ENCODE assay signal across 19 mouse cellular contexts in the genomic region with DNA sequence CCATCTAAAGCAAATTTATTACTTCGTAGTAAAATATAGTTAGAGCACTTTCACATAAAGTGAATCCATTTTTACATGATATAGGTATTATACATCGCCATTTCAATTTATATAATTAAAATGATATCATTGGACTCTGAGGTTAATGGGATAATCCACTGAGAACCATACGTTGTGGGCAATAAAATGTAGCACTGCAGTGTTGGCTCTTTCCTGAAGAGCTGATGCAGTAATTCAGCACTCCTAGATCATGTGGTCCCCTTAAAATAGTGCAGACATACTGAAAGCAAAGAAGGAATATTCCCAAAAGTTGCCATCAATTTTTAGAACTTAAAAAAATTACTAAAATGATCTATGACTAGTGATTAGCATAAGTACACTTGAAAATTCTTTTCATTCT.
DNase-seq lines count a peak whose midpoint lies in the region; ATAC-seq lines count a peak whose summit lies in the region.
"Had no signal": no experiment of that assay in that cellular context is flagged by ENCODE, and none has a peak within 500 bp of the region (broad histone marks: within the 10 kb centered on the region; RNA-seq: fewer than 3 reads in every experiment).

No protein-coding gene starts in this region.

- H3K27me3 ChIP-seq in neural tube, embryonic 13.5 days = no peaks in the 10 kb centered on the region
- no peaks in the 10 kb centered on the region for H3K27me3 ChIP-seq in neural tube, embryonic 14.5 days (ENCODE audit: control insufficient read depth, insufficient read depth, low read length)
- no peaks in the 10 kb centered on the region for H3K27me3 ChIP-seq in neural tube, embryonic 15.5 days (replicated peaks)
- H3K27me3 ChIP-seq: CH12.LX had no signal

- 73% methylated on average over 3 of the region's 3 CpGs for whole genome bisulfite sequencing in neural tube, embryonic 13.5 days
- WGBS in neural tube, embryonic 14.5 days = 67% methylated on average over 3 of the region's 3 CpGs
- 58% methylated on average over 3 of the region's 3 CpGs for WGBS in neural tube, embryonic 15.5 days

- peak; percentile 77; the same call in 1 of the 2 replicates for ATAC-seq in neural tube, embryonic 13.5 days (ENCODE audit: low read depth)
- ATAC-seq in neural tube, embryonic 14.5 days (ENCODE audit: low read depth) = peak; percentile 63; the same call in 1 of the 2 replicates
- no peak for ATAC-seq in neural tube, embryonic 15.5 days (ENCODE audit: low FRiP score)
- ATAC-seq: activated CD4-positive, CD25-positive, alpha-beta regulatory T cell, adult 4 months; CD4-positive, CD25-positive, alpha-beta regulatory T cell, adult 4 months; Patski had no signal

- no peak overlapping the region for H3K4me3 ChIP-seq in neural tube, embryonic 13.5 days
- no peak overlapping the region for H3K4me3 ChIP-seq in neural tube, embryonic 14.5 days (ENCODE audit: low read depth, low read length)
- no peak overlapping the region for H3K4me3 ChIP-seq in neural tube, embryonic 15.5 days (replicated peaks)

- no peaks in the 10 kb centered on the region for H3K4me1 ChIP-seq in neural tube, embryonic 13.5 days (replicated peaks)
- no peaks in the 10 kb centered on the region for H3K4me1 ChIP-seq in neural tube, embryonic 14.5 days (ENCODE audit: control insufficient read depth, insufficient read depth, low read length)
- no peaks in the 10 kb centered on the region for H3K4me1 ChIP-seq in neural tube, embryonic 15.5 days

- H3K27ac ChIP-seq in neural tube, embryonic 13.5 days (replicated peaks) = no peak overlapping the region
- no peak overlapping the region for H3K27ac ChIP-seq in neural tube, embryonic 14.5 days (ENCODE audit: low read depth, low read length)
- no peak overlapping the region for H3K27ac ChIP-seq in neural tube, embryonic 15.5 days (replicated peaks)

- H3K9me3 ChIP-seq in neural tube, embryonic 13.5 days = peaks cover 3% of the 10 kb centered on the region; the same call in 1 of the 2 replicates
- H3K9me3 ChIP-seq in neural tube, embryonic 14.5 days (ENCODE audit: control insufficient read depth, low read length) = no peaks in the 10 kb centered on the region
- H3K9me3 ChIP-seq in neural tube, embryonic 15.5 days (replicated peaks) = no peaks in the 10 kb centered on the region
- H3K9me3 ChIP-seq: G1E had no signal

- no peaks in the 10 kb centered on the region for H3K36me3 ChIP-seq in neural tube, embryonic 13.5 days
- H3K36me3 ChIP-seq in neural tube, embryonic 14.5 days (ENCODE audit: control insufficient read depth, insufficient read depth, low read length) = no peaks in the 10 kb centered on the region
- no peaks in the 10 kb centered on the region for H3K36me3 ChIP-seq in neural tube, embryonic 15.5 days
- H3K36me3 ChIP-seq: G1E had no signal

- H3K4me2 ChIP-seq in neural tube, embryonic 13.5 days = no peak overlapping the region
- H3K4me2 ChIP-seq in neural tube, embryonic 14.5 days (ENCODE audit: low read depth, low read length) = no peak overlapping the region
- H3K4me2 ChIP-seq in neural tube, embryonic 15.5 days = no peak overlapping the region

- no peak for DNase-seq in neural tube, embryonic 10.5 days (ENCODE audit: extremely low spot score, low spot score)
- DNase-seq: adrenal gland, adult 2 months; adrenal gland, adult 8-10 months; adrenal gland, postnatal 10 days; adrenal gland, postnatal 14 days; adrenal gland, postnatal 25 days; adrenal gland, postnatal 36 days; B cell, adult 2 months; cerebellum, adult 11 months; cerebellum, adult 11-12 months; cerebellum, adult 18-20 months had no signal

- H3K9ac ChIP-seq in neural tube, embryonic 13.5 days = no peak overlapping the region
- no peak overlapping the region for H3K9ac ChIP-seq in neural tube, embryonic 14.5 days (replicated peaks; ENCODE audit: low read depth, low read length)
- H3K9ac ChIP-seq in neural tube, embryonic 15.5 days (replicated peaks) = no peak overlapping the region
